Mouse (Mus musculus) intestine, embryonic 14.5 days (tissue): Measurements from ENCODE around the gene Plekhj1. TPM values are rescaled to one million over a fixed set of nuclear protein-coding genes. Genes with fewer than 3 reads are reported as not detected.
"Not testable (repeated sequence)": the region's sequence is repeated elsewhere in the genome, so short reads cannot be mapped to it uniquely, and the experiment has no call there.

Source experiments
- ATAC-seq: fragments of 200-750 bp; cut with Nextera tagmentation; replicated peaks from 2 replicates; pipeline ENCODE4 v1.8.0; 2017; ENCODE audit warnings: low read depth, moderate number of reproducible peaks, moderate TSS enrichment, moderate library complexity; ENCODE audit not compliant: low FRiP score, low TSS enrichment
- DNase-seq: peaks from one replicate; pipeline ENCODE4 v3.0.0-alpha.2; 2018; ENCODE audit warnings: low spot score
- H3K27ac ChIP-seq: fragments of 300-500 bp; sonication (generic); 2 replicates; pipeline ENCODE4 v1.5.1; 2014; ENCODE audit warnings: low read depth, mild to moderate bottlenecking, control low read depth
- H3K27me3 ChIP-seq: fragments of 300-500 bp; sonication (generic); replicated peaks from 2 replicates; pipeline ENCODE4 v1.6.1; 2014; ENCODE audit warnings: low read length, control low read depth; ENCODE audit not compliant: control insufficient read depth, insufficient read depth
- H3K36me3 ChIP-seq: fragments of 300-500 bp; sonication (generic); 2 replicates; pipeline ENCODE4 v1.6.1; 2014; ENCODE audit warnings: low read length, control low read depth; ENCODE audit not compliant: control insufficient read depth, insufficient read depth
- H3K4me1 ChIP-seq: fragments of 300-500 bp; sonication (generic); replicated peaks from 2 replicates; pipeline ENCODE4 v1.6.1; 2014; ENCODE audit warnings: low read length, control low read depth, mixed read lengths; ENCODE audit not compliant: control insufficient read depth, insufficient read depth
- H3K4me2 ChIP-seq: fragments of 300-500 bp; sonication (generic); 2 replicates; pipeline ENCODE4 v1.6.1; 2014; ENCODE audit warnings: low read length
- H3K4me3 ChIP-seq: fragments of 300-500 bp; sonication (generic); 2 replicates; pipeline ENCODE4 v1.5.1; 2014; ENCODE audit warnings: low read depth, low read length, control low read depth, mixed read lengths
- H3K9ac ChIP-seq: fragments of 300-500 bp; sonication (generic); 2 replicates; pipeline ENCODE4 v1.6.1; 2014; ENCODE audit warnings: mild to moderate bottlenecking, low read length
- H3K9me3 ChIP-seq: fragments of 300-500 bp; sonication (generic); 2 replicates; pipeline ENCODE4 v1.6.1; 2016; ENCODE audit warnings: low read length, control low read depth; ENCODE audit not compliant: control insufficient read depth
- WGBS: fragments of 180-500 bp; shearing (Covaris S2); extraction: QIAGEN DNeasy Blood & Tissue Kit; methylation state at CpG from one replicate; pipeline ENCODE4 v1.1.7; 2014; 5-methylcytosine and 5-hydroxymethylcytosine counted together
- polyA plus RNA-seq: library from polyadenylated mRNA; unstranded; fragments of >200 nt; fragmentation: Nextera tagmentation; extraction: Ambion mirVana; gene quantifications from 2 replicates; pipeline ENCODE4 v1.2.1, GENCODE M21; 2014

The Plekhj1 gene
- polyA plus RNA-seq, 1 experiment from 2014 or later: 125 TPM

DNA sequence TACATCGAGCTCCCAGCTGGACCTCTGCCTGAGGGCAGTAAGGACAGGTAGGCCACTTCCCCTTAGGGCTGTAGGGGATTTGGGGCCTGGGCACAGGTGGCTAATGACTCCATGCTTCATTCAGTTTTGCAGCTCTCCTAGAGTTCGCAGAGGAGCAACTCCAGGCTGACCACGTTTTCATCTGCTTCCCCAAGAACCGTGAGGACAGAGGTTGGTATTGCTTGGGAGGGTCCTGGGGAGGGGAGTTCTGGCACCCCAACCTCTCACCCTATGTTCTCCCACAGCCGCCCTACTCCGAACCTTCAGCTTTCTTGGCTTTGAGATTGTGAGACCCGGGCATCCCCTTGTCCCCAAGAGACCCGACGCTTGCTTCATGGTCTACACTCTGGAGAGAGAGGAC lies 30.2 kb upstream of the Plekhj1 start:
- WGBS: 89% methylated on average over 9 of the region's 9 CpGs
- not testable (repeated sequence) for ATAC-seq, H3K9ac ChIP-seq, DNase-seq, H3K4me3 ChIP-seq, H3K27me3 ChIP-seq, H3K9me3 ChIP-seq, H3K27ac ChIP-seq
- peak overlapping the region; percentile 99 for H3K4me2 ChIP-seq
- H3K4me1 ChIP-seq: peaks cover 15% of the 10 kb centered on the region; the same call in 1 of the 2 replicates
- peaks cover 14% of the 10 kb centered on the region for H3K36me3 ChIP-seq

DNA sequence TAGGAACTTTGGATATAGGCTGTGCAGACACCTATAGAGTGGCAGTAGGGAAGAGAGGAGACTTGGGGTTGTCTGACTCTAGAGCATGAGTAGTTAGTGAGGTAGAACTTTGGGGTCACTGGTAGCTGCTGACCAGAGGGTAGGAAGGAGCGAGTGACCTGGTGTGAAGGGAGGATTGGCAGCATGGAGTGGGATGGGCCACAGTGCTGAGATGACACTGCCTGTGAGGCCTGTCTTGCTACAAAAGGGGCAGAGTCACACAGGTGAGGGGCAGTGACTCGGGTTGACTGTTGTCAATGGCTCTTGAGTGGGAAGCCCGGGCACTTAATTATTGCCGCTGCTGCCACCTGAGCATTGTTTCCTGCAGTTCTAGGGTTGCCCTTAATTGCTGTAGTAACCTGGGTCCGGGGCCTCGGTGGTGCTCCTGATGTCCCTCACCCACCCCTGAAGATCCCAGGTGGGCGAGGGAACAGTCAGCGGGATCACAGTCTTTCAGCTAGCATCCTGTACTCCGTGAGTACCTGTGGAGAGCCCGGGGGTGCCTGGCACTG lies 29.5 kb upstream of the Plekhj1 start:
- H3K4me3 ChIP-seq: peak overlapping the region; percentile 85
- no peak overlapping the region for H3K27ac ChIP-seq
- H3K9ac ChIP-seq: peak overlapping the region; percentile 84
- H3K36me3 ChIP-seq: peaks cover 14% of the 10 kb centered on the region
- no peak for DNase-seq
- H3K9me3 ChIP-seq: no peaks in the 10 kb centered on the region
- no peak for ATAC-seq
- 77% methylated on average over 10 of the region's 10 CpGs for WGBS
- peak overlapping the region; percentile 99 for H3K4me2 ChIP-seq
- H3K4me1 ChIP-seq: peaks cover 15% of the 10 kb centered on the region; the same call in 1 of the 2 replicates
- H3K27me3 ChIP-seq: 0 out of 2 replicates have a peak, but pooled peaks cover 1% of the 10 kb centered on the region

DNA sequence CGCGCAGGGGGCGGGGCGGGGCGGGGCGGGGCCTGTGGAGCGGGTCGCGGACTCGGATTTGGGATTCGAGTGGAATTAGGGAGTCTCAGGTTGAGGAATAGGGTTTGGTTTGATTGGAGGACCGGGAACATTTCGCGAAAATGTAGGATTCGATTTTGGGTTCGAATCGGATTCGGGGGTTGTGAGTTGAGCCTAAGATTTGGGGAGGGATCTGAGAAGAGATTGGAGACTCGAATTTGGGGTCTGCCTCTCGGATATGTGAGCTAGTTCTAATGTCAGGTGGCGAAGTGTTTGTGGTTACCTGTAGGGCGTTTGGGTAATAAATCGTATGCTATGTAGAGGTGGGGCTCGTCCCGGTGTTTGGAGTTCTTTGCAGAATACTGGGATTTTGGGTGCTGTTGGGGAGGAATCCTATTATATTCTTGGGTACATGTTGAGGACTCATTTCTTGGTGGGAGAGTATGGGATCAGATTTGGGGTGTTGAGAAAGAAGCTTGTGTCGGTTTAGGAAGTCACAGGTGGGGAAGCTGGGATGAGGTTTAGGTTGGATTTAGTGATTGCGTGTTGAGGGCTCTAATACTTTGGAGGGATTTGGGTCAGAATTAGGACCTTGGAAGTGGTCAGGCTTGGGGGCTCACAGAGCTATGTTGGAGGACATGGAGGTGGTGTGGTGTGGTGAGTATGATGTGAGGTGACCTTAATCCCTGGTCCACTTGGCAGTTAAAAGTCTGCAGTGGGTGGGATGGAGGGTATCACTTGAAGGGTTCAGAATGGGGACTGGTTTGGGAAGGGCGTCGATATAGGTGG lies 28.8 kb upstream of the Plekhj1 start:
- H3K9me3 ChIP-seq: no peaks in the 10 kb centered on the region
- WGBS: 6% methylated on average over 29 of the region's 29 CpGs
- peaks cover 14% of the 10 kb centered on the region for H3K36me3 ChIP-seq
- no peaks in the 10 kb centered on the region for H3K27me3 ChIP-seq
- H3K4me2 ChIP-seq: peak overlapping the region; percentile 99
- H3K4me1 ChIP-seq: peaks cover 15% of the 10 kb centered on the region; the same call in 1 of the 2 replicates
- peak overlapping the region; percentile 84 for H3K9ac ChIP-seq
- ATAC-seq (no peak), DNase-seq (no peak)
- peak overlapping the region; percentile 85 for H3K4me3 ChIP-seq
- H3K27ac ChIP-seq: peak overlapping the region; percentile 85; the same call in 1 of the 2 replicates

DNA sequence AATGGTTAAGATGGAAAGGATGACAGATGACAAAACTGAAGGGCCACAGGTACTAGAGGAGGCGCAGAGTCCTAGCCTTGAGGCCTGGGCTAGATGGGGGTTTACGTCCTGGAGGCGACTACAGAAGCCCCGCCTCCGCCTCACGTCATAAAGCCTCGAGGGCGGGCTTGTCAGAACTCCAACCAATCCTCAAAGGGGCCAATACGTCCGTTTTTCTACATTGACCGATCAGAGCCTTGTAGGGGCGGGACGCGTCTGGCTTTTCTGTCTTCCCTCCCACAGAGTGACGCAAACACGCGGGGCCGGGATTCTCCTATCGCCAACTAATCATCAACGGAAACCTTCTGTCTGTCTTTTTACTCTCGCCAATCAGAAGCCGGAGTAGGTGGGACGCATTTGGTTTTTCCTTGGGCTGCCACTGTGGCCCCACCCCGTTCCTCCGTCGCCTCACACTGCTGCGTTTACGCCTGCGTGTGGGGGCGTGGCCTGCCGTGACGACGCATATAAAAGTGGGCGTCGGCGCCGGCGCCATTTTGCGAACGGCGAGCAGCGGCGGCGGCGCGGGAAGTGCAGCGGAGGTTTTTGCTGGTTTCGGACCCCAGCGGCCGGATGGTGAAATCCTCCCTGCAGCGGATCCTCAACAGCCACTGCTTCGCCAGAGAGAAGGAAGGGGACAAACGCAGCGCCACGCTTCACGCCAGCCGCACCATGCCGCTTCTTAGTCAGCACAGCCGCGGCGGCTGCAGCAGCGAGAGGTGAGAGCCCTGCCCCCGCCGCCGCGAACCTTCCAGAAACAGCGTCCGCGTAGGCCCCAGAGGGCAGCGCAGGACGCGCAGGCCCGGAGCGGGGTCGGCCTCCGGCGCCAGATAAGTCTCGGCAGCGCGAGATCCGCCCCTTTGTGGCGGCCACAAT lies 28.0 kb upstream of the Plekhj1 start, which contains the start of gene Oaz1:
Oaz1 (plus strand) TSS at position 506 of the 912 bp plus-strand sequence.
- Histone ChIP-seq H3K27me3 (no peaks in the 10 kb centered on the region), H3K9ac (peak within 1 kb of the TSS; percentile 84), H3K9me3 (no peaks in the 10 kb centered on the region), H3K27ac (peak within 1 kb of the TSS; percentile 85), H3K36me3 (peaks cover 14% of the 10 kb centered on the region), H3K4me1 (peaks cover 15% of the 10 kb centered on the region; the same call in 1 of the 2 replicates), H3K4me2 (peak within 1 kb of the TSS; percentile 99), H3K4me3 (peak within 1 kb of the TSS; percentile 85)
- WGBS: under 1% methylated on average over 73 of the region's 82 CpGs
- DNase-seq (peak; percentile 97), ATAC-seq (peak; percentile 97)

DNA sequence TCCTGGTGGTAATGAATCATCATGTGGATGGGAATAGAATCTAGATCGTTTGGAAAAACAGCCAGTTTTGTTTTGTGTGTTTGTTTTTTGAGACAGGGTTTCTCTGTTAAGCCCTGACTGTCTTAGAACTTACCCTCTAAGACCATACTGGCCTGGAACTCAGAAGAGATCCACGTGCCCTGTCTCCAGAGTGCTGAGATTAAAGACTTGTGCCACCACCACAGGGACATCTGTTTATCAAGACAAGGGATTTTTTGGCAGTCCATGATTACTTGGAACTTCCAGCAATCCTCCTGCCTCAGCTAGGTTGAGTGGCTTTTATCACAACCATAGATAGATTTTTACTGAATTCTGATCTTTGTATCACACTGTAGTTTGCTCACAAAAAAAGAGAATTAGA lies 26.4 kb upstream of the Plekhj1 start:
- Histone ChIP-seq H3K9me3 (no peaks in the 10 kb centered on the region), H3K4me1 (peaks cover 5% of the 10 kb centered on the region; the same call in 1 of the 2 replicates), H3K4me2 (no peak overlapping the region), H3K4me3 (no peak overlapping the region), H3K9ac (no peak overlapping the region), H3K27ac (no peak overlapping the region), H3K27me3 (no peaks in the 10 kb centered on the region), H3K36me3 (peaks cover 12% of the 10 kb centered on the region)
- 83% methylated on average over 2 of the region's 2 CpGs for WGBS
- ATAC-seq: no peak
- DNase-seq: no peak

DNA sequence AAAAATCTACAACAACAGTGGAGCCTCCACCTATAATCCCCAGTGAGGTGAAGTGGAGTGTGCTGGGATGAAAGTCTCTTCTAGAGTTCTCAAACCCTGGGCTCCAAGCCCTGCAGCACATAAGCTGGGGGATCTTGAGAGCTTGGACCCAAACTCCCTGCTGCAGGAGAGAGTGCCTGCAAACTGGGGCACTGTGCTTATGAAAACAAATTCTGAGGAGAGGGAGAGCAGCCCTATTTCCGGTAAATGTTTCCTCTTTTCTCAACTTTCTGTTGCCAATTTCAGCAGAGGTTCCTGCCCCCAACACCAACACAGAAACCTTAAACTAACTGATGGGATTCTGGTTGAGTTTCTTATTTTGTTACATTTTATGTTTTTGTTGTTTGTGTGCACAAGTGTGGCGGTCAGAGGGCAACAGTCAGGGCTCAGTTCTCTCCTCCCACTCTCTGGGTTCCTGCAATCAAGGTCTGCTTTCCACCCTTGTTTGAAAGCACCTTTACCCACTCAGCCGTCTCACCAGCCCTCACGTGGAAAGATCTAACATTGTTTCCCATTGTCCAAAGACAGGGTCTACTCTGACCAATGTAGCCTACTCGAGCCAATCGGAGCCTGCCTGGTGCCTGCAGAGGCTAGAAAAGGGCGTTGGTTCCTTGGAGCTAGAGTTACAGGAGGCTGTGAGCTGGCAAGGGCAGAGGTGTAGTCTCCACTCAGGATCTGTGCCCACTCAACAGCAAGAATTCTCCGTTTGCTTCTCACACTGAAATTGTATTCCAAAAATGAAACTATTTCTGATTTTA lies 25.6 kb upstream of the Plekhj1 start:
- H3K4me2 ChIP-seq: no peak overlapping the region
- no peak overlapping the region for H3K9ac ChIP-seq
- DNase-seq (no peak), ATAC-seq (no peak)
- WGBS: 71% methylated on average over 8 of the region's 8 CpGs
- H3K36me3 ChIP-seq: peaks cover 4% of the 10 kb centered on the region; the same call in 1 of the 2 replicates
- no peak overlapping the region for H3K27ac ChIP-seq
- no peaks in the 10 kb centered on the region for H3K9me3 ChIP-seq
- H3K27me3 ChIP-seq: no peaks in the 10 kb centered on the region
- peaks cover 5% of the 10 kb centered on the region; the same call in 1 of the 2 replicates for H3K4me1 ChIP-seq
- no peak overlapping the region for H3K4me3 ChIP-seq

DNA sequence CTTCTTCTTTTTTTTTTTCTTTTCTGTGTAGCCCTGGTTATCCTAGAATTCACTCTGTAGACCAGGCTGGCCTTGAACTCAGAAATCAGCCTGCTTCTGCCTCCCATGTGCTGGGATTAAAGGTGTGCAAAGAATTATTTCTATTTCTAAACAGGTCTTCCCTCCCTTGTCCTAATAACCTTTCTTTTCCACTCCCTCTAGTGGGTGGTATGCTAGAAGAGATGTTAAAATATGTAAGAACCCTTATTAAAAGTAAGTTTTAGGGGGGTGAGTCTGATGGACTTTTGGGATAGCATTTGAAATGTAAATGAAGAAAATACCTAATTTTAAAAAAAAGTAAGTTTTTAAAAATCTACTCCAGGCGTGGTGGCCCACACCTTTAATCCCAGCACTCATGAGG lies 24.9 kb upstream of the Plekhj1 start:
- Histone ChIP-seq H3K27ac (no peak overlapping the region), H3K27me3 (no peaks in the 10 kb centered on the region), H3K4me1 (peaks cover 5% of the 10 kb centered on the region; the same call in 1 of the 2 replicates), H3K9me3 (no peaks in the 10 kb centered on the region), H3K36me3 (0 out of 2 replicates have a peak, but pooled peaks cover under 1% of the 10 kb centered on the region), H3K4me2 (no peak overlapping the region), H3K9ac (no peak overlapping the region), H3K4me3 (no peak overlapping the region)
- 92% methylated on average over 1 of the region's 1 CpGs for WGBS
- ATAC-seq (no peak), DNase-seq (no peak)
